Mouse (Mus musculus) ovary, adult 10 weeks (tissue): ENCODE data around the gene Tmed5. TPM values are rescaled to one million over a fixed set of nuclear protein-coding genes. Genes with fewer than 3 reads are reported as not detected.

ENCODE experiments used
- polyA plus RNA-seq: library from polyadenylated mRNA; stranded (reverse); fragments of 350-450 nt; fragmentation: Illumina TruSeq; extraction: RNeasy Lipid Tissue Mini Kit (QIAGEN cat#74804); gene quantifications from one replicate; pipeline ENCODE4 v1.2.3, GENCODE M21; 2014

Tmed5 gene
- 152 TPM for polyA plus RNA-seq

GRCm38 (mm10) chr5:108132441-108133243, at the start of gene Tmed5, which contains the start of gene Ccdc18:
TSS of gene Tmed5 (minus strand) at chr5:108132620.
TSS of gene Ccdc18 (plus strand) at chr5:108132875.

DNA sequence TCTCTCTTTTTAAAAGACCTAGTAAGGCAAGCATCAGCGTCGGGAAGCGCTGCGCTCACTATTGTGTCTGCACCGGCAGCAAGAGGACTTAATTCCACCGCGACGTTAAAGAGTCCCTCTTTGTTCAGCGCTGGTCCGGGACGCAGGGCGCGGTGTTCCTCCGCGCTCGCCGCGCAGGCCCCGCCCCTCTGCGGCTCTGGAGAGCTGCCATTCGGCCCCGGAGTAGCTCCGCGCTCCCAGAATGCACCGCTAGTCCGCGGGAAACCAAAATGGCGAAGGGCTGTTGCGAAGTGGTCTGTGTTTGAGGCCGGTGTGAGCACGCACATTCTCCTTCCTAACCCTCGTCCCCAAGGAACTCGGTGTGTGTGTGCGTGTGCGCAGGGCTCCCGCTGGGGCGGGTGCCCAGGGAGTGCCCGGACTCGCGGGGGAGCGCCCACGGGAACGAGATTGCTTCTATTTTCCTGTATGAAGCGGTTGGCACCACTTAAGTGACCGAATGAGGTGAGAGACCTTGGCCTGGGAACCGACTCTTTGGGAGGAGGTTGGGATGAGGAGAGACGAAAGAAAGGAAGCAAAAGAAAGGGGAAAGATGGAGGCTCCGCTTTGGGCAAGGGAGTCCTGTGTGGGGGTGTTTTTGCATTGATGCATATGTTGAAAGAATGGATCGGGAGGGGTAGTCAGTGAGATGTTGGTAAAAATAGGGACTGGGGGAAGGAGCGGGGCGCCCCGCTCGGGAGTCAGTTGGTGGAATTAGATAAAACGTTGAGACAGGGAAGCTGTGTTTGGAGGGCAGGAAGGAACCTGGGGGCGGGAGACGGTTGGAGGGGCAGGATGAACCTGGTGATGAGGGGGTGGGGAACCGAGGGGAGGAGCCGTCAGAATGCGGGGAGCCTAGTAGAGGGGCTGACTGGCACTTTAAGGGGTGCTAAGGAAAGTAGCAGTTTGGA, 66.7 kb downstream of the Tmed5 start, which contains the start of gene Mtf2:
TSS of gene Mtf2 (plus strand) at position 210 of the 947 bp plus-strand sequence.

Other genes with a start within 250 kb of the Tmed5 start
- 1,557 TPM for gene Rpl5, start 232.1 kb downstream of the Tmed5 start, polyA plus RNA-seq
- gene Fam69a, start 145.5 kb downstream of the Tmed5 start, polyA plus RNA-seq: 75.7 TPM
- gene Mtf2, start 66.9 kb downstream of the Tmed5 start, polyA plus RNA-seq: 109 TPM
- gene Ccdc18, start 255 bp upstream of the Tmed5 start, polyA plus RNA-seq: 9.2 TPM
- gene Dr1, start 136.3 kb upstream of the Tmed5 start, polyA plus RNA-seq: 193 TPM
- 17.5 TPM for gene Pigg, start 180.0 kb upstream of the Tmed5 start, polyA plus RNA-seq
- not detected for gene Gm42517, start 235.3 kb upstream of the Tmed5 start, polyA plus RNA-seq